Mouse (Mus musculus) layer of hippocampus, adult 6 months (tissue): Measurements from ENCODE around the gene 1700021F05Rik. TPM values are rescaled to one million over a fixed set of nuclear protein-coding genes. Genes with fewer than 3 reads are reported as not detected.

Experiments
- long read RNA-seq, 2 experiments: library from polyadenylated mRNA; unstranded; transcript quantifications; one replicate each; pipeline ENCODE4 v2.0.0; 2019 to 2020
- polyA plus RNA-seq: library from polyadenylated mRNA; unstranded; fragments of <200 nt; fragmentation: Nextera tagmentation; gene quantifications from 2 replicates; pipeline ENCODE4 v1.2.3, GENCODE M21; 2021

1700021F05Rik gene
- 86.0 and 92.0 TPM in 2 replicates for polyA plus RNA-seq
- long read RNA-seq, experiment 1, transcript 1700021F05Rik-202 (4 exons, 860 nt), result major isoform, 37 of 50 reads
- long read RNA-seq, experiment 1, partial matches to known transcripts, result 9 of 50 reads
- long read RNA-seq, experiment 1, other reads (novel, unspliced or antisense), result 4 of 50 reads
- long read RNA-seq, experiment 2, transcript 1700021F05Rik-202 (4 exons, 860 nt), result major isoform, 17 of 24 reads
- long read RNA-seq, experiment 2, partial matches to known transcripts, result 4 of 24 reads
- long read RNA-seq, experiment 2, other reads (novel, unspliced or antisense), result 3 of 24 reads

DNA sequence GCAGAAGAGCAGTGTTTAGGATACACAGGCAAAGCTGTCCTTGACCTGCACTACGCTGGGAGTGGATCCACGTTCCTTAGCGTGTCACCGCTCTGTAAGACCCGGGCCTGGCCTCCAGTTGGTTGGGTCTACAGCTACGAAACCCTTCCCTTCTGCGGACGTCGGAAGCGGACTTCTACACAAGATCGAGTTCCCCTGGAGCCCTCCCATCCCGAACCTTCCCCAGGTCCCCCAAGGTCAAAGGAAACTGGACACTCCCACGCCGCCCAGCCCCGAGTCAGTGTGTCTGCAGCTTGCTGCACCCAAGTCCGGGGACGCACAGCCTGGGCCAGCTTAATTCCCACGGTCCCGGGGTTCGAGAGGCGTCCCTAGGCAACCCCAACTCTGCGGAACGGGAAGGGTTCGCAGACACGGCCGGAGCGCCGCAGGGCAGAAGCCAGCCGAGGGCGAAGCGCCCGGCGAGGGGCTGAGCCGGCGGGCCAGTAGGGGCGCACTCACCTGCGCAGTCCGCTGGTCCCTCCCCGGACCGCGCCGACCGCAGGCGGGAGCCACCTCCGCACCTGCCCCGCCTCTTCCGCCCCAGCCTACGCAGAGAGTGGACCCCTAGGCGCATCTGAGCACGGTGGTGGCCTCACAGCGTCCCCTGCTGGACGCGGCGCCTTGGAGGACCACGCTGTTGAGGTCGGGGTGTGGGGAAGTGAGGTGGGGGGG is at the start of gene 1700021F05Rik:
Gene 1700021F05Rik (minus strand): TSS at position 553 of the 711 bp plus-strand sequence.

DNA sequence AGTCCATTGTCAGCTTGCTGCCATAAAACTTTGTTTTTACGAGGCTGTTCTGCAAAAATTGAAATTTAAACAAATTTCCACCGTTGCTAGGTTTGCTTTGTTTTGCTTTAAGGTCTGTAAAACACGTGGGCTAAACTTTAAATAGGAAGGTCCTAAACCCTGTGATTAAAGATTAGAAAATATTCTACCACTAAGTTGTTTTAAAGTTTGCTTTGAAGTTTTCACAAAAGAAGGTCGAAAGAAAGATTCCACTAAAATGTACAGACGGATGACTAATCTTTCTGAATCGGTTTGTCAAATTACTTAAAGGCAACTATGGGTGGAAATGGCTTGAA is 37.2 kb upstream of the 1700021F05Rik start, which contains the start of gene Cd24a:
Gene Cd24a (plus strand): TSS at position 288 of the 335 bp plus-strand sequence.

DNA sequence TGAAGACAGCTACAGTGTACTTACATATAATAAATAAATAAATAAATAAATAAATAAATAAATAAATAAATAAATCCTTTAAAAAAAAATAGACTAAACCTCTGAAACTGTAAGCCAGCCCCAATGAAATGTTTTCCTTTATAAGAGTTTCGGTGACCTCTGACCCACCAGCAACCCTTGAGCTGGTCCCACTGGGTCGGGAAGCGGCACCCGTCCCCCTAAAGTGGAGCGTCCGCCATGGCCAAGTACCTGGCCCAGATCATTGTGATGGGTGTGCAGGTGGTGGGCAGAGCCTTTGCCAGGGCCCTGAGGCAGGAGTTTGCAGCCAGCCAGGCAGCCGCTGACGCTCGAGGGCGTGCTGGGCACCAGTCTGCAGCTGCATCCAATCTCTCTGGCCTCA is 16.9 kb downstream of the 1700021F05Rik start, which contains the start of gene Gm9803:
Gene Gm9803 (plus strand): TSS at position 154 of the 400 bp plus-strand sequence.

DNA sequence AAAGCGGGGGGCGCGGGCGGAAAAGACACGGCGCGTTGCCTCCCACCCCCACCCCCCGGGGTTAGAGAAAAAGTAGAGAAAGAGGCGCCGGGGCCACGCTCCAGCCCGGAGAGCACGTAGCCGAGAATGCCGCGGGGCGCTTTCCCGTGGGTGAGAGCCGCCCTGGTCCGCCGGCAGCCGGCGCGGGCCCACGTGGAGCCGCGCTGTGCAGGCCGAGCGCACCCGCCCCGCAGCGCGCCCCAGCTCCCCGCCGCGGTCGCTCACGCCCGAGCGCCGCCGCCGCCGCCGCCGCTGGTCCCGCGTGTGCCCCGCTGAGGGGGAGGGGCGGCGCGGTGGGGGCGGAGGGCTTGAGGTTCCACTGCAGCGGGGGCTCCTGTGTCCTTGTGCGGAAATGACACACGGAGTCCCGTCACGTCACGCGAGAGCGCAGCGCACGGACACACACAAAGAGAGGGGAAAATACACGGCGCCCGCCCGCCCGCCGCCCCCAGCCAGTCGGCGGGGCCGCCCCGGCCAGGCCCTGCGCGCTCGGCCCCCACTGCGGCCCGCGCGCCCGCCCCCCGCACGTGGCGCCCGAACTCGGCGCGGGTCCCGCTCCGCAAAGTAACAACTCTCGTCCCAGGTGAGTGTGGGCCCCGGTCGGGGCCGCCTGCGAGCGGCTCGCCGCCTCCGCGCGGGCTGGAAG is 61.9 kb downstream of the 1700021F05Rik start, which contains the start of gene Bend3:
Gene Bend3 (plus strand): TSS at position 81 of the 685 bp plus-strand sequence.

Other genes with a start within 250 kb of the 1700021F05Rik start
- gene Bend3, start 62.2 kb downstream of the 1700021F05Rik start, polyA plus RNA-seq, result 0.43 and 0.54 TPM in 2 replicates
- 12.3 and 15.5 TPM in 2 replicates for gene Gm9803, start 16.9 kb downstream of the 1700021F05Rik start, polyA plus RNA-seq
- 7.0 and 8.1 TPM in 2 replicates for gene Cd24a, start 37.3 kb upstream of the 1700021F05Rik start, polyA plus RNA-seq